Mouse (Mus musculus) CH12.LX (cell line): ENCODE data around the gene Adprhl2. TPM values are rescaled to one million over a fixed set of nuclear protein-coding genes. Genes with fewer than 3 reads are reported as not detected.

Source experiments
- DNase-seq: peaks from one replicate; pipeline ENCODE4 v3.0.0-alpha.2; 2013; ENCODE audit errors: extremely low read depth
- H3K27ac ChIP-seq: 2 replicates; pipeline ENCODE4 v1.5.1; 2012; ENCODE audit warnings: low read depth, mild to moderate bottlenecking, control low read depth, moderate library complexity; ENCODE audit not compliant: insufficient read depth
- H3K27me3 ChIP-seq: replicated peaks from 2 replicates; pipeline ENCODE3; 2012; ENCODE audit warnings: inconsistent platforms
- H3K36me3 ChIP-seq, 2 experiments: replicated peaks in 1 of 2; 2 replicates each; pipeline versions ENCODE3 to v1.6.1; 2012; ENCODE audit warnings: inconsistent platforms in 1 of 2, low read length in 1 of 2, mild to moderate bottlenecking in 1 of 2, mixed read lengths in 1 of 2, moderate library complexity in 1 of 2; ENCODE audit not compliant: control insufficient read depth in 1 of 2, insufficient read depth in 1 of 2
- H3K4me1 ChIP-seq, 2 experiments: 2 replicates each; pipeline ENCODE4 v1.6.1; 2012; ENCODE audit warnings: inconsistent platforms in 1 of 2, moderate library complexity in 1 of 2; ENCODE audit not compliant: insufficient read depth in 2 of 2, control insufficient read depth in 1 of 2
- H3K4me2 ChIP-seq: 2 replicates; pipeline ENCODE4 v1.6.1; 2012; ENCODE audit warnings: low read depth, mild to moderate bottlenecking, control low read depth; ENCODE audit not compliant: poor library complexity, insufficient read depth, severe bottlenecking
- H3K4me3 ChIP-seq, 3 experiments: fragments of 150-350 bp in 1 of 3; sonication (generic) in 1 of 3; replicated peaks in 1 of 3; 2 replicates each; pipeline versions ENCODE3 to v1.5.1; 2011 to 2012; ENCODE audit warnings: low read depth in 2 of 3, low read length in 2 of 3, mild to moderate bottlenecking in 2 of 3, moderate library complexity in 2 of 3, control low read depth in 1 of 3, improper control_type of control experiment in 1 of 3, inconsistent platforms in 1 of 3, mixed read lengths in 1 of 3; ENCODE audit not compliant: poor library complexity in 1 of 3
- H3K79me2 ChIP-seq: replicated peaks from 2 replicates; pipeline ENCODE4 v1.6.1; 2012; ENCODE audit warnings: mild to moderate bottlenecking, moderate library complexity; ENCODE audit not compliant: control insufficient read depth, poor library complexity, insufficient read depth, severe bottlenecking; ENCODE audit errors: extremely low read depth
- H3K9ac ChIP-seq: 2 replicates; pipeline ENCODE4 v1.6.1; 2012; ENCODE audit warnings: low read depth, mild to moderate bottlenecking, control low read depth, moderate library complexity; ENCODE audit not compliant: insufficient read depth
- H3K9me3 ChIP-seq: replicated peaks from 2 replicates; pipeline ENCODE3; 2012; ENCODE audit warnings: low read length, inconsistent platforms, mixed read lengths
- BHLHE40 ChIP-seq: IDR thresholded peaks from 2 replicates; pipeline ENCODE4 v1.6.1; 2011; ENCODE audit warnings: mild to moderate bottlenecking, low read depth, low read length, improper control_type of control experiment
- CHD1 ChIP-seq: IDR thresholded peaks from 2 replicates; pipeline ENCODE4 v1.6.1; 2012; ENCODE audit warnings: low read depth, low read length, improper control_type of control experiment, inconsistent platforms
- CTCF ChIP-seq, 2 experiments: IDR thresholded peaks in 1 of 2; conservative IDR thresholded peaks in 1 of 2; 2 replicates each; pipeline ENCODE4 v1.5.1; 2011 to 2012; ENCODE audit warnings: low read depth in 2 of 2, low read length in 2 of 2, improper control_type of control experiment in 1 of 2, inconsistent platforms in 1 of 2, mild to moderate bottlenecking in 1 of 2, moderate library complexity in 1 of 2
- E2F4 ChIP-seq: IDR thresholded peaks from 2 replicates; pipeline ENCODE4 v1.6.1; 2011; ENCODE audit warnings: low read depth, low read length, improper control_type of control experiment; ENCODE audit not compliant: insufficient replicate concordance
- ELF1 ChIP-seq: IDR thresholded peaks from 2 replicates; pipeline ENCODE4 v1.6.1; 2014; ENCODE audit warnings: low read depth, mild to moderate bottlenecking, inconsistent platforms, low read length, improper control_type of control experiment
- ETS1 ChIP-seq: conservative IDR thresholded peaks from 2 replicates; pipeline ENCODE4 v1.6.1; 2012; ENCODE audit warnings: low read depth, mild to moderate bottlenecking, inconsistent platforms, low read length, improper control_type of control experiment, moderate library complexity
- IRF4 ChIP-seq: IDR thresholded peaks from 2 replicates; pipeline ENCODE4 v1.6.1; 2014; ENCODE audit warnings: low read depth, mild to moderate bottlenecking, inconsistent platforms, low read length, improper control_type of control experiment
- JUN ChIP-seq: IDR thresholded peaks from 2 replicates; pipeline ENCODE4 v1.6.1; 2011; ENCODE audit warnings: low read depth, mild to moderate bottlenecking, low read length, improper control_type of control experiment, moderate library complexity; ENCODE audit not compliant: insufficient read depth
- JUND ChIP-seq: conservative IDR thresholded peaks from 2 replicates; pipeline ENCODE4 v1.6.1; 2011; ENCODE audit warnings: low read depth, low read length, improper control_type of control experiment
- MAX ChIP-seq: IDR thresholded peaks from 2 replicates; pipeline ENCODE4 v1.6.1; 2011; ENCODE audit warnings: low read length, improper control_type of control experiment
- NELFE ChIP-seq: IDR thresholded peaks from 2 replicates; pipeline ENCODE4 v1.6.1; 2011; ENCODE audit warnings: low read depth, low read length, improper control_type of control experiment
- PAX5 ChIP-seq: IDR thresholded peaks from 2 replicates; pipeline ENCODE4 v1.6.1; 2012; ENCODE audit warnings: low read length, inconsistent platforms, mixed read lengths
- RAD21 ChIP-seq: IDR thresholded peaks from 2 replicates; pipeline ENCODE4 v1.6.1; 2011; ENCODE audit warnings: low read depth, mild to moderate bottlenecking, low read length, improper control_type of control experiment, moderate library complexity
- dilution Hi-C: fragments of 300-500 bp; cut with MboI; formaldehyde crosslinking; loops from 2 replicates; pipeline ENCODE4 v1.14.3; 2020; ENCODE audit warnings: low sequenced_read_pairs; ENCODE audit not compliant: extremely low pct_unique_long_range_greater_than_20kb, extremely low pct_ligation_motif_present
- in situ Hi-C: fragments of 300-500 bp; cut with MboI; formaldehyde crosslinking; loops from 3 replicates; pipeline ENCODE4 v1.14.3; 2019; ENCODE audit warnings: low sequenced_read_pairs, low pct_ligation_motif_present, low pct_unique_long_range_greater_than_20kb, mixed read lengths
- polyA plus RNA-seq: library from polyadenylated mRNA; unstranded; fragments of >175 nt; gene quantifications from 2 replicates; pipeline ENCODE4 v1.2.1, GENCODE M21; 2012; ENCODE audit warnings: low read depth; ENCODE audit not compliant: insufficient read length
- total RNA-seq, 2 experiments: library from RNA; depleted of rRNA; stranded (reverse); fragments of 300-350 nt in 1 of 2; fragments of >200 nt in 1 of 2; gene quantifications; 2 replicates each; pipeline ENCODE4 v1.2.3; 2012 to 2014

The Adprhl2 gene
- total and polyA plus RNA-seq, 3 experiments = 52.0 to 68.5 (median 59.7) TPM

DNA sequence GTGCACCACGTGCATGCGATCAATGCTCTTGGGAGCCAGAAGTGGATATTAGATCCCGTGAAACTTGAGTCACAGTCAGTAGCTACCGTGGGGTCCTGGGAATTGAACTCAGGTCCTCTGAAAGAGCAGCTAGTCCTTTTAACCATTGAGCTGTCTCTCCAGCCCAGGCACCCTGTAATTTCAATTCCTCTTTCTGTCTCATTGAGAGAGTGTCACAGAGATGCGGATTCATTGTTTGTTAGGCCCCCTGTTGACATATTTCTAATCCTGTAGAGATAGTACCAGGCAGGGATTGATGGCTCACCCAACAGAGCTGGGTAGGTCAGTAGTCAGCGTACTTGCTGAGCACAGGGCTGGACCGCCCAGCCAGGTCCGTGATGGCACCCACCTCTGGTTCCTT lies 31.2 kb downstream of the Adprhl2 start:
- peaks cover 0 to 12% of the 10 kb centered on the region in 2 experiments; a peak in 2 of 4 replicates for H3K4me1 ChIP-seq
- dilution Hi-C loops (no loop called here), in situ Hi-C loops (no loop called here)
- H3K4me2 ChIP-seq = no peak overlapping the region
- H3K27ac ChIP-seq = no peak overlapping the region
- H3K36me3 ChIP-seq = no peaks in the 10 kb centered on the region
- peak; percentile 56; the same call in 1 of the 2 replicates for TF ChIP-seq IRF4
- TF ChIP-seq RAD21 = no peak
- H3K9me3 ChIP-seq = no peaks in the 10 kb centered on the region
- peak; percentile 23 for DNase-seq
- H3K9ac ChIP-seq = no peak overlapping the region
- H3K79me2 ChIP-seq = no peaks in the 10 kb centered on the region
- H3K27me3 ChIP-seq = peaks cover 22% of the 10 kb centered on the region
- H3K4me3 ChIP-seq = no peak overlapping the region

DNA sequence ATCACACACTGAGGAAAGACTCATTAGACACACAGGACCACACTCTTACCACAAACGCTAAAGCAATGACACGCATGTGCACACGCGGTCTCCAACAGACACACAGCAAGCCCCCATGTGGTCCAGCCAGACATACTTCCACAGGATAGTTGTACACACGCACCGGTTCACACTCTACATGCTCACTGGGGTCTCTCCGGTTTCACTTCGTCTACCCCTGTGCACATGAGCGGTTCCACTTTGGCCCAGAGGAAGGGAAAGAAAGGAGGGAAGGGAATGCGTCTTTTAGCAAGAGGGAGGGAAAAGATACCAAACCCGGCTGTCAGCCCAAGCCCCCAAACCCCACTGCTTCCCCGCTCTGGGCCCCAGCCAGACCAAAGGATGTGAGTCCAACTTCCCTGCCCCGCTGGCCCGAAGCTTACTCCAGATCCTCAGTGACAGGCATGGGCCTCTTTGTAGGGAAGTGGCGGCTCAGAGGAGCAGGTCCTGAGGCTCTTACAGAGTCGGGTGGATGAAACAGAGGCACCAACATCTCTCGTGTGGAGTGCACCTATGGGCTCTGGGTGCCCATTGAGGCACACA lies 33.3 kb downstream of the Adprhl2 start:
- H3K9me3 ChIP-seq = no peaks in the 10 kb centered on the region
- H3K4me1 ChIP-seq = peaks cover 0 to 8% of the 10 kb centered on the region in 2 experiments; a peak in 1 of 4 replicates
- H3K4me2 ChIP-seq = no peak overlapping the region
- H3K9ac ChIP-seq = no peak overlapping the region
- peaks cover 20% of the 10 kb centered on the region for H3K27me3 ChIP-seq
- in situ Hi-C loops (no loop called here), dilution Hi-C loops (no loop called here)
- no peaks in the 10 kb centered on the region for H3K79me2 ChIP-seq
- DNase-seq = no peak
- H3K4me3 ChIP-seq = no peak overlapping the region
- H3K27ac ChIP-seq = no peak overlapping the region
- no peaks in the 10 kb centered on the region for H3K36me3 ChIP-seq
- no peak for TF ChIP-seq PAX5
- no peak for TF ChIP-seq JUN
- TF ChIP-seq CHD1 = no peak
- no peak for TF ChIP-seq ELF1
- TF ChIP-seq ETS1 = no peak
- TF ChIP-seq BHLHE40 = no peak
- TF ChIP-seq E2F4 = no peak
- TF ChIP-seq IRF4 = no peak
- no peak for TF ChIP-seq MAX
- TF ChIP-seq NELFE = no peak
- TF ChIP-seq JUND = no peak
- no peak for TF ChIP-seq CTCF (conservative IDR thresholded peaks at IDR 0.05 in 1 of 2, IDR thresholded peaks at IDR 0.05 in 1 of 2; ENCODE audit: low read depth in 2 of 2, low read length in 2 of 2)
